Mouse (Mus musculus) embryonic facial prominence, embryonic 11.5 days (tissue): ENCODE measurements around the gene Olfr679. TPM values are rescaled to one million over a fixed set of nuclear protein-coding genes. Genes with fewer than 3 reads are reported as not detected.

Experiments used
- polyA plus RNA-seq: library from polyadenylated mRNA; unstranded; fragments of >200 nt; fragmentation: Nextera tagmentation; extraction: Ambion mirVana; gene quantifications from 2 replicates; pipeline ENCODE4 v1.2.1, GENCODE M21; 2014

Olfr679 gene
- polyA plus RNA-seq, 1 experiment from 2014 or later = not detected

Other genes starting within 250 kb of the Olfr679 start
- not detected in 2 replicates for gene Usp17lb, start 238.6 kb upstream of the Olfr679 start, polyA plus RNA-seq
- gene Usp17la, start 224.2 kb upstream of the Olfr679 start, polyA plus RNA-seq = not detected in 2 replicates
- gene Olfr665, start 203.2 kb upstream of the Olfr679 start, polyA plus RNA-seq = not detected in 2 replicates
- gene Olfr666, start 185.3 kb upstream of the Olfr679 start, polyA plus RNA-seq = not detected in 2 replicates
- not detected in 2 replicates for gene Olfr667, start 159.7 kb upstream of the Olfr679 start, polyA plus RNA-seq
- gene Olfr668, start 153.1 kb upstream of the Olfr679 start, polyA plus RNA-seq = not detected in 2 replicates
- not detected in 2 replicates for gene Olfr669, start 147.0 kb upstream of the Olfr679 start, polyA plus RNA-seq
- not detected in 2 replicates for gene Olfr670, start 118.6 kb upstream of the Olfr679 start, polyA plus RNA-seq
- not detected in 2 replicates for gene Olfr671, start 102.1 kb upstream of the Olfr679 start, polyA plus RNA-seq
- not detected in 2 replicates for gene Olfr672, start 79.2 kb upstream of the Olfr679 start, polyA plus RNA-seq
- gene Olfr675, start 52.7 kb upstream of the Olfr679 start, polyA plus RNA-seq = not detected in 2 replicates
- gene Olfr676, start 48.5 kb upstream of the Olfr679 start, polyA plus RNA-seq = not detected in 2 replicates
- not detected in 2 replicates for gene Olfr677, start 29.8 kb upstream of the Olfr679 start, polyA plus RNA-seq
- not detected in 2 replicates for gene Olfr678, start 16.7 kb upstream of the Olfr679 start, polyA plus RNA-seq
- not detected in 2 replicates for gene Olfr680-ps1, start 11.6 kb downstream of the Olfr679 start, polyA plus RNA-seq
- gene Olfr681, start 35.6 kb downstream of the Olfr679 start, polyA plus RNA-seq = not detected in 2 replicates
- not detected in 2 replicates for gene Olfr683, start 65.8 kb downstream of the Olfr679 start, polyA plus RNA-seq
- gene Olfr684, start 82.4 kb downstream of the Olfr679 start, polyA plus RNA-seq = not detected in 2 replicates
- not detected in 2 replicates for gene Olfr685, start 104.8 kb downstream of the Olfr679 start, polyA plus RNA-seq
- gene Olfr686, start 126.3 kb downstream of the Olfr679 start, polyA plus RNA-seq = not detected in 2 replicates
- not detected in 2 replicates for gene Olfr688, start 206.9 kb downstream of the Olfr679 start, polyA plus RNA-seq
- not detected in 2 replicates for gene Olfr689, start 230.0 kb downstream of the Olfr679 start, polyA plus RNA-seq